Mouse (Mus musculus): ENCODE results near the gene Gng3.

- TF ChIP-seq EP300 (IDR thresholded peaks at IDR 0.05; ENCODE audit: insufficient read depth, low read depth, low read length) = no peak
- no peak for TF ChIP-seq CTCF (IDR thresholded peaks at IDR 0.05; ENCODE audit: low read depth, low read length)
These were observed 36.7 kb downstream of the Gng3 start, which contains the start of gene Zbtb3 for GRCm38 (mm10) chr19:8802130-8802821.

All from ES-Bruce4 (cell line).